Mouse (Mus musculus) G1E (cell line): ENCODE results near the gene Actr2. TPM values are rescaled to one million over a fixed set of nuclear protein-coding genes. Genes with fewer than 3 reads are reported as not detected.

Experiments
- ATAC-seq: 2 replicates; pipeline ENCODE4 v1.8.0; 2016; ENCODE audit warnings: mild to moderate bottlenecking; ENCODE audit not compliant: insufficient number of reproducible peaks, poor library complexity, low FRiP score, severe bottlenecking; ENCODE audit errors: extremely low read depth
- DNase-seq: peaks from one replicate; pipeline ENCODE4 v3.0.0; 2012; ENCODE audit warnings: low spot score
- H3K27me3 ChIP-seq: 2 replicates; pipeline ENCODE4 v1.6.1; 2012; ENCODE audit warnings: mild to moderate bottlenecking, low read length, inconsistent platforms; ENCODE audit not compliant: insufficient read depth
- H3K36me3 ChIP-seq: replicated peaks from 2 replicates; pipeline ENCODE3; 2012; ENCODE audit warnings: mild to moderate bottlenecking, inconsistent platforms
- H3K4me1 ChIP-seq: 2 replicates; pipeline ENCODE4 v1.6.1; 2012; ENCODE audit warnings: low read depth, low read length, inconsistent platforms, mixed read lengths; ENCODE audit not compliant: insufficient read depth
- H3K4me3 ChIP-seq: 2 replicates; pipeline ENCODE4 v1.5.1; 2012; ENCODE audit warnings: low read depth, mild to moderate bottlenecking, inconsistent platforms, low read length, moderate library complexity, mixed read lengths
- H3K9me3 ChIP-seq: replicated peaks from 2 replicates; pipeline ENCODE4 v1.6.1; 2012; ENCODE audit warnings: inconsistent platforms
- CTCF ChIP-seq: IDR thresholded peaks from 2 replicates; pipeline ENCODE4 v1.5.1; 2012; ENCODE audit warnings: low read depth, low read length, inconsistent platforms, mixed read lengths
- GATA1 ChIP-seq: IDR thresholded peaks from 2 replicates; pipeline ENCODE4 v1.6.1; 2012; ENCODE audit warnings: borderline replicate concordance, low read length, inconsistent platforms, mixed read lengths
- GATA2 ChIP-seq: IDR thresholded peaks from 2 replicates; pipeline ENCODE4 v1.6.1; 2012; ENCODE audit warnings: low read depth, low read length, inconsistent platforms, borderline replicate concordance
- POLR2AphosphoS5 ChIP-seq: IDR thresholded peaks from 2 replicates; pipeline ENCODE4 v1.6.1; 2012; ENCODE audit warnings: low read depth, low read length, inconsistent platforms; ENCODE audit not compliant: insufficient replicate concordance
- TAL1 ChIP-seq: conservative IDR thresholded peaks from 2 replicates; pipeline ENCODE4 v1.6.1; 2012; ENCODE audit warnings: low read depth, low read length, inconsistent platforms, mixed read lengths
- polyA plus RNA-seq: library from polyadenylated mRNA; stranded (reverse); fragments of >175 nt; gene quantifications from 2 replicates; pipeline ENCODE4 v1.2.3, GENCODE M21; 2012
- total RNA-seq, 2 experiments: library from RNA; stranded (forward) in 1 of 2; stranded (reverse) in 1 of 2; fragments of 200-1000 nt in 1 of 2; fragments of >200 nt in 1 of 2; fragmentation: Nextera tagmentation in 1 of 2; gene quantifications; 2 replicates each; pipeline ENCODE4 v1.2.3; 2014 to 2017

The Actr2 gene
- total and polyA plus RNA-seq, 3 experiments: 120 to 261 (median 217) TPM

DNA sequence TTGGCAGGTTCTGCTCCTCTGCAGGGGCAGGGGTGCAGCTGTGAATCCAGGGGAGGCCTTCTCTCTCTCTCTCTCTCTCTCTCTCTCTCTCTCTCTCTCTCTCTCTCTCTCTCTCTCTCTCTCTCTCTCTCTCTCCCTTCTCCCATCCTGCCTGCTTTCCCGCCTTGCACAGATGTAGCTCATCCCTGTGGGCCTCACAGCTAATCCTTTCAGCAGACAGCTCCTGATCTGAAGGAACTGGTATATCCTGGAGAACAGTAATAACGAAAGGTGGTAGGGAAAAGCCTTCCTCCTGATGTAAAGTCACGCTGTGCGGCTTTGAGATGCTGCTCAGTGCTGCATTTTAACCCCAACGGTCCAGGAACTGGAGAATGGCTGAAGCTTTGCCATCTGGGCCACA, 58.1 kb downstream of the Actr2 start:
- Histone ChIP-seq H3K9me3 (no peaks in the 10 kb centered on the region), H3K27me3 (no peaks in the 10 kb centered on the region), H3K4me3 (no peak overlapping the region), H3K36me3 (peaks cover 45% of the 10 kb centered on the region), H3K4me1 (no peaks in the 10 kb centered on the region)
- no peak for TF ChIP-seq GATA1
- TF ChIP-seq TAL1: no peak
- TF ChIP-seq CTCF: no peak
- no peak for TF ChIP-seq GATA2
- ATAC-seq (no peak), DNase-seq (no peak)

GRCm38 (mm10) chr11:20053951-20054350, 58.8 kb downstream of the Actr2 start:
- TF ChIP-seq POLR2AphosphoS5 (no peak), GATA2 (no peak), TAL1 (no peak), GATA1 (no peak), CTCF (no peak)
- no peaks in the 10 kb centered on the region for H3K4me1 ChIP-seq
- ATAC-seq: no peak

DNA sequence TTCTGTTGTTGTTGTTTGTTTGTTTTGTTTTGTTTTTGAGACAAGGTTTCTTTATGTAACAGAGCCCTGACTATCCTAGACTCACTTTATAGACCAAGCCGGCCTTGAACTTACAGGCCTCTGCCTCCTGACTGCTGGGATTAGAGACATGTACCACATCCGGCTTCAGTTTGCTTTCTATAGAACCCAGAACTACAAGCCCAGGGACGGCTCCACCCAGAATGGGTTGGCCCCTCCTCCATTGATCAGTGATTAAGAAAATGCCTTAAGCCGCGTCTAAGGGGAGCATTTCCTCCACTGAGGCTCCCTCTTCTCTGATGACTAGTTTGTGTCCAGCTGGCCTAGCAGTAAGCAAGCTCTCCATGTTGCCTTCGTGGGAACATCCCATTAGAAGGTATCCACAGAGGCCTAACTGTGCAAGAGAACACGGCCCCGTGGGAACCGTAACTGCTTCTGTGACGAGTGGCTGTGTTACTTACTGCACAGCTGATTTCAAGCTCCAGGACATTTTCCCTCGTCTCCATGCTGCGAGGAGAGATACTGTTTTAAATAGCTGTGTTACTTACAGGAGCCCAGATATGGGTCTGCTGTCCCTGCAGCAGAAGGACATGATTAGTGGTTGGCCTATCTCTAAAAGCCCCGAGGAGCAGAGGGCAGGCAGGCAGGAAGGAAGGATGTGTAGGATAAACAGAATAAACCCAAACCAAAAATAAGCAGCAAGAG, 59.7 kb downstream of the Actr2 start:
- Histone ChIP-seq H3K4me1 (no peaks in the 10 kb centered on the region), H3K36me3 (peaks cover 30% of the 10 kb centered on the region), H3K9me3 (no peaks in the 10 kb centered on the region), H3K27me3 (no peaks in the 10 kb centered on the region), H3K4me3 (no peak overlapping the region)
- ATAC-seq: no peak
- no peak for TF ChIP-seq POLR2AphosphoS5
- TF ChIP-seq TAL1: no peak
- no peak for TF ChIP-seq CTCF
- no peak for TF ChIP-seq GATA2
- DNase-seq: no peak

More at GRCm38 (mm10) chr11:20053951-20054350, 58.8 kb downstream of the Actr2 start:
- no peak overlapping the region for H3K4me3 ChIP-seq
- peaks cover 39% of the 10 kb centered on the region for H3K36me3 ChIP-seq
- H3K27me3 ChIP-seq: no peaks in the 10 kb centered on the region
- DNase-seq: no peak
- H3K9me3 ChIP-seq: no peaks in the 10 kb centered on the region

DNA sequence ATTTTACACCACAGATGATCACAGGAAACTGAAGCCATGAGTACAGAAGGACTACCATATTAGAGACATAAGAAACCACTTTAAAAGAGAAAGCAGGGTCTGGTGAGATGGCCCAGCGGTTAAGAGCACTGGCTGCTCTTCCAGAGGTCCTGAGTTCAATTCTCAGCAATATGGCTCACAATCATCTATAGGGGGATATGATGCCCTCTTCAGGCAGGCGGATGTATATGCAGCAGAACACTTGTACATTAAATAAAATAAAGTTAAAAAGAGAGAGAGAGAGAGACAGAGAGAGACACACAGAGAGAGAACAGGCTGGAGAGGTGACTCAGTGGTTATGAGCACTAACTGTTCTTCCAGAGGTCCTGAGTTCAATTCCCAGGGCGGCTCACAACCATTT, 67.1 kb downstream of the Actr2 start:
- Histone ChIP-seq H3K4me3 (no peak overlapping the region), H3K27me3 (peaks cover 16% of the 10 kb centered on the region), H3K9me3 (no peaks in the 10 kb centered on the region), H3K36me3 (no peaks in the 10 kb centered on the region), H3K4me1 (peaks cover 10% of the 10 kb centered on the region)
- no peak for DNase-seq
- ATAC-seq: no peak
- TF ChIP-seq CTCF: no peak

DNA sequence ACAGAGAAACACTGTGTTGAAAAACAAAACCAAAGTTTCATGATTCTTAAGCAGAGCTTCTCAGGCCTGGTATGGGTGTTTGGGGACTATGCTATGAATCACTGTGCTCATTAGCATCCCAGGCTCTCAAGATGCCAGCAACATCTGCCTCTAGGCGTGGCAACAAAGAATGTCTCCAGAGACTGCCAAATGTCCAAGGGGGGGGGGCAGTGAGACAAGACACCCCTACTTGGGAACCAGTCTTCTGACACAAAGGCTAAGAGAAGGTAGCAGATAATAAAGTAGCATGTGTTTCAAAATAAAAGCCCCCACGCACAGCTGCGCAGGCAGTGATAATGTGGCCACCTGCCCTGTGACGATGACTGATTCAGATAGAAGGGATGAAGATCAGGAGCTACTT, 69.5 kb downstream of the Actr2 start:
- peaks cover 24% of the 10 kb centered on the region for H3K27me3 ChIP-seq
- no peaks in the 10 kb centered on the region for H3K9me3 ChIP-seq
- H3K4me3 ChIP-seq: no peak overlapping the region
- ATAC-seq: no peak
- H3K4me1 ChIP-seq: peaks cover 10% of the 10 kb centered on the region
- no peak for DNase-seq
- no peaks in the 10 kb centered on the region for H3K36me3 ChIP-seq
- TF ChIP-seq TAL1: no peak
- TF ChIP-seq POLR2AphosphoS5: no peak
- no peak for TF ChIP-seq GATA1
- no peak for TF ChIP-seq CTCF
- TF ChIP-seq GATA2: no peak

DNA sequence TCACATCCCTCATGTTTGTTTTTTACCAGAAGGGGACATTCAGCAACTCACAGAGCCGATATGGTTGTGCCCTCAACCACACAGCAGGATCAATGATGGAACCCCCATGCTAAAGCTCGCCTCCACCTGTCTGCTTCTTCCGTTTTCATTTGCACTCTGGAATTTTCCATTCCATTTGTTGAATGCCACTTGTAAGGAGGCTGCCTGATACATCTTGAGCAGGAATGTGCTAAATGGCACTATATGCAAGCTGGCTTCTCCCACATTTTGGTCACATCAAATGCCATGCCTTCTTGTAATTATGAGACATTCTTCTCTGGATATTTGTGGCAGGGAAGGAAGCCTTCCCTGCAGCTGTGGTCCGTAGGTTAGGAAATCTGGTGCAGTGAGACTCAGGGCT, 70.6 kb downstream of the Actr2 start:
- no peak for ATAC-seq
- H3K27me3 ChIP-seq: peaks cover 32% of the 10 kb centered on the region
- peaks cover 12% of the 10 kb centered on the region for H3K4me1 ChIP-seq
- no peak overlapping the region for H3K4me3 ChIP-seq
- no peaks in the 10 kb centered on the region for H3K9me3 ChIP-seq
- TF ChIP-seq CTCF (no peak), GATA1 (no peak), TAL1 (no peak), POLR2AphosphoS5 (no peak), GATA2 (no peak)
- no peak for DNase-seq
- H3K36me3 ChIP-seq: no peaks in the 10 kb centered on the region
